Mouse (Mus musculus) erythroblast, embryonic 14.5 days (primary cell): ENCODE results near the gene Gm29776.

Source experiments
- GATA1 ChIP-seq: IDR thresholded peaks from 2 replicates; pipeline ENCODE4 v1.6.1; 2012; ENCODE audit warnings: low read length, inconsistent platforms, mixed read lengths
- TAL1 ChIP-seq: IDR thresholded peaks from 3 replicates; pipeline ENCODE4 v1.6.1; 2012; ENCODE audit warnings: low read length, inconsistent platforms, mixed read lengths

DNA sequence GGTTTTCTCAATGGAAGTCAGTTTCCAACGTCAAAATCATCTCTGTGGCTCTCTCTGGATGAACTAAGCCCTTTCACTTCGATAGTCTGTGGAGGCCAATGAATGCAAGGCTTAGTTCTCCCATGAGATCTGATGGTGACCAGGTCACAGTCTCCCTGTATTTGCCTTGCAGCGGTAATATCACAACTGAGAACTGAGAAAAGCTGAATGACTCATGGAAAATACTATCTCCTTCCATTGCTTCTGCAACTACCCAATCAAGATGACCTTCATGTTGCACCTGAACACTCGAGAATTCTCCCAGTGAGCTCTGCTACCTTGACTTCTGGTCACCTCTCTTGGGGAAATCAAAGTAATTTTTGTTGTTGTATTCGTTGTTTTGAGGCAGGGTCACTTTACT is 28.9 kb upstream of the Gm29776 start:
- TF ChIP-seq GATA1 = no peak
- TF ChIP-seq TAL1 = no peak
